In genomic region chr16:87263571-87263970, GRCm38 (mm10) we compare ENCODE assay signal across 9 mouse cellular contexts.
A peak's percentile ranks its signal among the peaks of the same experiment; 100 is the strongest.
DNase-seq lines count a peak whose midpoint lies in the region; ATAC-seq and TF ChIP-seq lines count a peak whose summit lies in the region.
"Had no signal": no experiment of that assay in that cellular context is flagged by ENCODE, and none has a peak within 500 bp of the region (broad histone marks: within the 10 kb centered on the region; RNA-seq: fewer than 3 reads in every experiment).

No protein-coding gene starts in this region.

- no peaks in the 10 kb centered on the region for H3K9me3 ChIP-seq in liver, embryonic 11.5 days (ENCODE audit: control insufficient read depth, low read length)
- H3K9me3 ChIP-seq in hindbrain, postnatal 0 days (ENCODE audit: low read length): no peaks in the 10 kb centered on the region
- H3K9me3 ChIP-seq in forebrain, postnatal 0 days (ENCODE audit: low read length): no peaks in the 10 kb centered on the region
- H3K9me3 ChIP-seq: embryonic facial prominence, embryonic 15.5 days had no signal

- TF ChIP-seq POLR2A in bone marrow macrophage, adult 2 months (IDR thresholded peaks at IDR 0.05; ENCODE audit: borderline replicate concordance, low read depth, low read length): no peak

- ATAC-seq in liver, embryonic 11.5 days (replicated peaks; ENCODE audit: low FRiP score): no peak
- ATAC-seq in hindbrain, postnatal 0 days: peak; percentile 67; the same call in 1 of the 2 replicates
- ATAC-seq in forebrain, postnatal 0 days: no peak
- ATAC-seq: Patski had no signal

- no peaks in the 10 kb centered on the region for H3K36me3 ChIP-seq in liver, embryonic 11.5 days (ENCODE audit: control insufficient read depth, insufficient read depth, low read length)
- no peaks in the 10 kb centered on the region for H3K36me3 ChIP-seq in hindbrain, postnatal 0 days (ENCODE audit: insufficient read depth, low read length)
- no peaks in the 10 kb centered on the region for H3K36me3 ChIP-seq in forebrain, postnatal 0 days (ENCODE audit: insufficient read depth)
- H3K36me3 ChIP-seq: embryonic facial prominence, embryonic 15.5 days had no signal

- intact Hi-C loops in gastrocnemius, adult 2 months (cut with DNase I): no loop called here

- peak; percentile 15 for DNase-seq in liver
- DNase-seq in liver, embryonic 11.5 days (ENCODE audit: low spot score): no peak
- DNase-seq in gastrocnemius, adult 2 months: peak; percentile 65
- DNase-seq in hindbrain, postnatal 0 days (ENCODE audit: low spot score): peak; percentile 65
- no peak for DNase-seq in forebrain, postnatal 0 days
- no peak for DNase-seq in MN1 (ENCODE audit: low spot score)

- no peak overlapping the region for H3K27ac ChIP-seq in liver, embryonic 11.5 days (ENCODE audit: low read depth, low read length)
- H3K27ac ChIP-seq in bone marrow macrophage, adult 2 months (ENCODE audit: insufficient read depth, low read depth, low read length): peak overlapping the region; percentile 95
- peak overlapping the region; percentile 81 for H3K27ac ChIP-seq in gastrocnemius, adult 2 months
- no peak overlapping the region for H3K27ac ChIP-seq in hindbrain, postnatal 0 days
- H3K27ac ChIP-seq in forebrain, postnatal 0 days (ENCODE audit: low read depth, low read length): no peak overlapping the region
- H3K27ac ChIP-seq: embryonic facial prominence, embryonic 15.5 days had no signal

- H3K4me3 ChIP-seq in liver, embryonic 11.5 days (ENCODE audit: low read depth, low read length): no peak overlapping the region
- no peak overlapping the region for H3K4me3 ChIP-seq in bone marrow macrophage, adult 2 months (ENCODE audit: insufficient read depth, low read length)
- no peak overlapping the region for H3K4me3 ChIP-seq in gastrocnemius, adult 2 months
- no peak overlapping the region for H3K4me3 ChIP-seq in hindbrain, postnatal 0 days (ENCODE audit: low read length)
- no peak overlapping the region for H3K4me3 ChIP-seq in forebrain, postnatal 0 days (ENCODE audit: low read depth, low read length)
- H3K4me3 ChIP-seq: embryonic facial prominence, embryonic 15.5 days had no signal

- H3K4me2 ChIP-seq in liver, embryonic 11.5 days: no peak overlapping the region
- H3K4me2 ChIP-seq in hindbrain, postnatal 0 days (ENCODE audit: low read depth, low read length): no peak overlapping the region
- no peak overlapping the region for H3K4me2 ChIP-seq in forebrain, postnatal 0 days (ENCODE audit: low read depth)
- H3K4me2 ChIP-seq: embryonic facial prominence, embryonic 15.5 days had no signal

- no peak for TF ChIP-seq CTCF in bone marrow macrophage, adult 2 months (IDR thresholded peaks at IDR 0.05; ENCODE audit: low read depth, low read length)
- TF ChIP-seq CTCF in gastrocnemius, adult 2 months (IDR thresholded peaks at IDR 0.05): no peak
- TF ChIP-seq CTCF in hindbrain, postnatal 0 days (IDR thresholded peaks at IDR 0.05; ENCODE audit: low read depth): no peak
- TF ChIP-seq CTCF in forebrain, postnatal 0 days (IDR thresholded peaks at IDR 0.05; ENCODE audit: low read depth): no peak

- H3K4me1 ChIP-seq in liver, embryonic 11.5 days (replicated peaks; ENCODE audit: control insufficient read depth, insufficient read depth, low read length): no peaks in the 10 kb centered on the region
- H3K4me1 ChIP-seq in bone marrow macrophage, adult 2 months (ENCODE audit: control insufficient read depth, insufficient read depth, low read length): peaks cover 42% of the 10 kb centered on the region
- peaks cover 12% of the 10 kb centered on the region for H3K4me1 ChIP-seq in hindbrain, postnatal 0 days (ENCODE audit: insufficient read depth, low read length)
- no peaks in the 10 kb centered on the region for H3K4me1 ChIP-seq in forebrain, postnatal 0 days (ENCODE audit: insufficient read depth)
- H3K4me1 ChIP-seq: embryonic facial prominence, embryonic 15.5 days had no signal

- H3K27me3 ChIP-seq in liver, embryonic 11.5 days (replicated peaks; ENCODE audit: control insufficient read depth, insufficient read depth, low read length): no peaks in the 10 kb centered on the region
- H3K27me3 ChIP-seq in hindbrain, postnatal 0 days (ENCODE audit: insufficient read depth, low read length): no peaks in the 10 kb centered on the region
- no peaks in the 10 kb centered on the region for H3K27me3 ChIP-seq in forebrain, postnatal 0 days (ENCODE audit: insufficient read depth, low read length)
- H3K27me3 ChIP-seq: embryonic facial prominence, embryonic 15.5 days; Patski had no signal

- 43% methylated on average over 4 of the region's 4 CpGs for WGBS in liver, embryonic 11.5 days
- WGBS in hindbrain, postnatal 0 days: 26% methylated on average over 4 of the region's 4 CpGs
- 16% methylated on average over 4 of the region's 4 CpGs for WGBS in forebrain, postnatal 0 days

- H3K9ac ChIP-seq in liver, embryonic 11.5 days (ENCODE audit: low read depth, low read length): no peak overlapping the region
- no peak overlapping the region for H3K9ac ChIP-seq in hindbrain, postnatal 0 days (replicated peaks; ENCODE audit: low read length)
- H3K9ac ChIP-seq in forebrain, postnatal 0 days: no peak overlapping the region
- H3K9ac ChIP-seq: embryonic facial prominence, embryonic 15.5 days had no signal

Comparison
In these comparisons a context has a peak if more than half of its experiments do, and no peak if none do; other contexts are left out.
1. DNase-seq: peak in liver (single experiment), gastrocnemius, adult 2 months (single experiment) and hindbrain, postnatal 0 days (single experiment); none in liver, embryonic 11.5 days (single experiment), forebrain, postnatal 0 days (single experiment) and MN1 (single experiment).
2. H3K27ac ChIP-seq: peak in bone marrow macrophage, adult 2 months (single experiment) and gastrocnemius, adult 2 months (single experiment); none in liver, embryonic 11.5 days (single experiment), hindbrain, postnatal 0 days (single experiment) and forebrain, postnatal 0 days (single experiment).